Comparison of ENCODE assay signal across 10 mouse cellular contexts in the genomic region with DNA sequence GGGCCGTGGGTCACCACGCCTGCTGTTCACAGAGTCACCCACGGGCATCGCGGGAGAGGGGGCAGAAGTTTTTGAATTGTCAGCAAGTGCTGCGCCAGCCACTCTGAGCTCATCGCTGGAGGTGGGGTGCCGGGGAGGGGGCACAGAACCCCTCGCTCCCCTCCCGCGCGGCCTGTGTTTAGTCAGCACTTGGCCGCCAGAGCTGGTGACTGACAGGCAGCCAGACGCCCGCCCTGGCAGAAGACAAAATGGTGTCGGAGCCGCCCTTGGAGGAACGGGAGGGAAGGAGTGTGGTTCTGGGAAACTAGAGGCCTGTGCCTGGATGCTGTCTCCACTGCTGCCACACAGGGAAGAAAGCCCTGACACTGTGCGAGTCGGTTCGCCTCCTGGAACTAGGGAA. TPM values are rescaled to one million over a fixed set of nuclear protein-coding genes. Genes with fewer than 3 reads are reported as not detected.
DNase-seq lines count a peak whose midpoint lies in the region; ATAC-seq and TF ChIP-seq lines count a peak whose summit lies in the region.
"Had no signal": no experiment of that assay in that cellular context is flagged by ENCODE, and none has a peak within 500 bp of the region (broad histone marks: within the 10 kb centered on the region; RNA-seq: fewer than 3 reads in every experiment).

No protein-coding gene starts in this region.

- no peak for ATAC-seq in intestine, embryonic 14.5 days (replicated peaks; ENCODE audit: low FRiP score, low TSS enrichment, low read depth)
- ATAC-seq in limb, embryonic 15.5 days (ENCODE audit: insufficient number of reproducible peaks, low FRiP score, low TSS enrichment, low read depth) = no peak
- ATAC-seq in stomach, postnatal 0 days (ENCODE audit: low FRiP score, low TSS enrichment) = 0 out of 2 replicates have a peak, but pooled peaks have one; percentile 1

- DNase-seq in layer of hippocampus, adult 2 months (ENCODE audit: low spot score in 2 of 2) = peak in 1 of 2 experiments; percentile 66
- no peak for DNase-seq in layer of hippocampus, adult 9-11 months
- peak; percentile 40 to 56 for DNase-seq in adrenal gland, postnatal 36 days
- DNase-seq in gastrocnemius, postnatal 25 days = peak; percentile 64
- no peak for DNase-seq in intestine, embryonic 14.5 days (ENCODE audit: low spot score)
- peak; percentile 53 for DNase-seq in stomach, postnatal 0 days (ENCODE audit: low spot score)
- no peak for DNase-seq in thymus, postnatal 14 days

- peaks cover 16% of the 10 kb centered on the region for H3K36me3 ChIP-seq in intestine, embryonic 14.5 days (ENCODE audit: control insufficient read depth, insufficient read depth, low read length)
- H3K36me3 ChIP-seq in limb, embryonic 15.5 days = peaks cover 17% of the 10 kb centered on the region
- peaks cover 11% of the 10 kb centered on the region; the same call in 1 of the 2 replicates for H3K36me3 ChIP-seq in stomach, postnatal 0 days (ENCODE audit: control insufficient read depth, insufficient read depth, low read length)

- no peak overlapping the region for H3K9ac ChIP-seq in intestine, embryonic 14.5 days (ENCODE audit: low read length)
- no peak overlapping the region for H3K9ac ChIP-seq in limb, embryonic 15.5 days
- H3K9ac ChIP-seq in stomach, postnatal 0 days (ENCODE audit: low read length) = peak overlapping the region; percentile 38; the same call in 1 of the 2 replicates

- H3K9me3 ChIP-seq in intestine, embryonic 14.5 days (ENCODE audit: control insufficient read depth, low read length) = no peaks in the 10 kb centered on the region
- no peaks in the 10 kb centered on the region for H3K9me3 ChIP-seq in limb, embryonic 15.5 days
- no peaks in the 10 kb centered on the region for H3K9me3 ChIP-seq in stomach, postnatal 0 days (ENCODE audit: control insufficient read depth, low read length)

- peak overlapping the region; percentile 82 for H3K27ac ChIP-seq in layer of hippocampus, adult 2 months
- peak overlapping the region; percentile 72 for H3K27ac ChIP-seq in intestine, embryonic 14.5 days (ENCODE audit: low read depth)
- peak overlapping the region; percentile 87 for H3K27ac ChIP-seq in limb, embryonic 15.5 days
- peak overlapping the region; percentile 82 for H3K27ac ChIP-seq in stomach, postnatal 0 days (replicated peaks)

- TF ChIP-seq EP300 in stomach, postnatal 0 days (optimal IDR thresholded peaks at IDR 0.05) = no peak

- H3K4me1 ChIP-seq in intestine, embryonic 14.5 days (replicated peaks; ENCODE audit: control insufficient read depth, insufficient read depth, low read length) = peaks cover 56% of the 10 kb centered on the region
- peaks cover 77% of the 10 kb centered on the region for H3K4me1 ChIP-seq in limb, embryonic 15.5 days
- H3K4me1 ChIP-seq in stomach, postnatal 0 days (replicated peaks; ENCODE audit: control insufficient read depth, insufficient read depth) = peaks cover 16% of the 10 kb centered on the region

- H3K27me3 ChIP-seq in intestine, embryonic 14.5 days (replicated peaks; ENCODE audit: control insufficient read depth, insufficient read depth, low read length) = no peaks in the 10 kb centered on the region
- no peaks in the 10 kb centered on the region for H3K27me3 ChIP-seq in limb, embryonic 15.5 days
- no peaks in the 10 kb centered on the region for H3K27me3 ChIP-seq in stomach, postnatal 0 days (ENCODE audit: control insufficient read depth, insufficient read depth, low read length)
- H3K27me3 ChIP-seq: CH12.LX had no signal

- 31% methylated on average over 21 of the region's 21 CpGs for WGBS in intestine, embryonic 14.5 days
- 34% methylated on average over 21 of the region's 21 CpGs for WGBS in limb, embryonic 15.5 days
- WGBS in stomach, postnatal 0 days = 31% methylated on average over 21 of the region's 21 CpGs

- TF ChIP-seq CTCF in layer of hippocampus, adult 2 months (conservative IDR thresholded peaks at IDR 0.05) = no peak
- TF ChIP-seq CTCF in stomach, postnatal 0 days (IDR thresholded peaks at IDR 0.05; ENCODE audit: low read depth) = no peak

- peak overlapping the region; percentile 9; the same call in 1 of the 2 replicates for H3K4me2 ChIP-seq in intestine, embryonic 14.5 days (ENCODE audit: low read length)
- H3K4me2 ChIP-seq in limb, embryonic 15.5 days = peak overlapping the region; percentile 12; the same call in 1 of the 2 replicates
- peak overlapping the region; percentile 20 for H3K4me2 ChIP-seq in stomach, postnatal 0 days (replicated peaks; ENCODE audit: low read depth)

- peak overlapping the region; percentile 8 for H3K4me3 ChIP-seq in layer of hippocampus, adult 2 months
- H3K4me3 ChIP-seq in intestine, embryonic 14.5 days (ENCODE audit: low read depth, low read length) = no peak overlapping the region
- H3K4me3 ChIP-seq in limb, embryonic 15.5 days = peak overlapping the region; percentile 4; the same call in 1 of the 2 replicates
- H3K4me3 ChIP-seq in stomach, postnatal 0 days (ENCODE audit: low read depth, low read length) = no peak overlapping the region

RNA-seq across cellular contexts. Expression of a gene that starts 11.6 kb away (rescaled TPM):
- total RNA-seq in layer of hippocampus, adult 2 months (2021) = 1 to 10 TPM; 2.3 to 4.2 TPM
- total RNA-seq in adrenal gland, postnatal 36 days (2021) = 1 to 10 TPM in 1 of 2 experiments, under 1 TPM in 1; 0.79 to 1.1 TPM
- not detected for total RNA-seq in gastrocnemius, postnatal 25 days (2021)
- 1.9 and 2.5 TPM in 2 replicates for polyA plus RNA-seq in intestine, embryonic 14.5 days (2014; fragmentation: Nextera tagmentation; extraction: Ambion mirVana)
- polyA plus RNA-seq in limb, embryonic 15.5 days (2015; fragmentation: Nextera tagmentation; extraction: Ambion mirVana) = 3.6 and 5.2 TPM in 2 replicates
- polyA plus RNA-seq in stomach, postnatal 0 days (2015; fragmentation: Nextera tagmentation; extraction: Ambion mirVana) = 5.3 and 6.5 TPM in 2 replicates
- total RNA-seq: CH12.LX; common myeloid progenitor, adult 5-6 weeks had no signal

RNA-seq across cellular contexts. Expression of a gene that starts 12.0 kb away (rescaled TPM):
- total RNA-seq in layer of hippocampus, adult 2 months (2021) = 1 to 10 TPM; 5.0 to 5.3 TPM
- under 1 TPM; 0.63 to 0.89 TPM for total RNA-seq in adrenal gland, postnatal 36 days (2021)
- not detected for total RNA-seq in gastrocnemius, postnatal 25 days (2021)
- polyA plus RNA-seq in intestine, embryonic 14.5 days (2014; fragmentation: Nextera tagmentation; extraction: Ambion mirVana) = not detected in 2 replicates
- not detected in 2 replicates for polyA plus RNA-seq in limb, embryonic 15.5 days (2015; fragmentation: Nextera tagmentation; extraction: Ambion mirVana)
- polyA plus RNA-seq in stomach, postnatal 0 days (2015; fragmentation: Nextera tagmentation; extraction: Ambion mirVana) = 0.11 and 0.19 TPM in 2 replicates
- total RNA-seq: common myeloid progenitor, adult 5-6 weeks had no signal

RNA-seq across cellular contexts. Expression of a gene that starts 40.3 kb away (rescaled TPM):
- total RNA-seq in layer of hippocampus, adult 2 months (2021) = 10 to 100 TPM in 1 of 2 experiments, 1 to 10 TPM in 1; 5.8 to 10.5 TPM
- total RNA-seq in adrenal gland, postnatal 36 days (2021) = 10 to 100 TPM; 15.9 to 38.8 TPM
- total RNA-seq in gastrocnemius, postnatal 25 days (2021) = 10 to 100 TPM in 1 of 2 experiments, 1 to 10 TPM in 1; 5.8 to 12.5 TPM
- polyA plus RNA-seq in intestine, embryonic 14.5 days (2014; fragmentation: Nextera tagmentation; extraction: Ambion mirVana) = 2.8 and 3.2 TPM in 2 replicates
- 21.3 and 21.4 TPM in 2 replicates for polyA plus RNA-seq in limb, embryonic 15.5 days (2015; fragmentation: Nextera tagmentation; extraction: Ambion mirVana)
- 17.6 and 21.5 TPM in 2 replicates for polyA plus RNA-seq in stomach, postnatal 0 days (2015; fragmentation: Nextera tagmentation; extraction: Ambion mirVana)

Comparison
In these comparisons a context has a peak if more than half of its experiments do, and no peak if none do; other contexts are left out.
1. DNase-seq: peak in adrenal gland, postnatal 36 days (2 of 2), gastrocnemius, postnatal 25 days (single experiment) and stomach, postnatal 0 days (single experiment); none in layer of hippocampus, adult 9-11 months (single experiment), intestine, embryonic 14.5 days (single experiment) and thymus, postnatal 14 days (single experiment).
2. H3K4me3 ChIP-seq: peak in layer of hippocampus, adult 2 months (single experiment) and limb, embryonic 15.5 days (single experiment); none in intestine, embryonic 14.5 days (single experiment) and stomach, postnatal 0 days (single experiment).
3. Peak in every context shown above with its lines, with median percentiles within 50 percentile points of each other: H3K27ac ChIP-seq and H3K4me2 ChIP-seq.